Mouse (Mus musculus) lung, postnatal 0 days (tissue): Measurements from ENCODE around the gene Exoc3l2. TPM values are rescaled to one million over a fixed set of nuclear protein-coding genes. Genes with fewer than 3 reads are reported as not detected.
A peak's percentile ranks its signal among the peaks of the same experiment; 100 is the strongest.

ENCODE experiments used
- ATAC-seq: fragments of 200-750 bp; cut with Nextera tagmentation; 2 replicates; pipeline ENCODE4 v1.8.0; 2017; ENCODE audit warnings: moderate library complexity
- DNase-seq: peaks from one replicate; pipeline ENCODE4 v3.0.0-alpha.2; 2016; ENCODE audit warnings: low spot score
- H3K27ac ChIP-seq: fragments of 300-500 bp; sonication (generic); 2 replicates; pipeline ENCODE4 v1.5.1; 2014; ENCODE audit warnings: antibody characterized with exemption, mild to moderate bottlenecking, low read length, mixed read lengths
- H3K27me3 ChIP-seq: fragments of 300-500 bp; sonication (generic); replicated peaks from 2 replicates; pipeline ENCODE4 v1.6.1; 2014; ENCODE audit warnings: low read length, mixed read lengths; ENCODE audit not compliant: insufficient read depth
- H3K36me3 ChIP-seq: fragments of 300-500 bp; sonication (generic); 2 replicates; pipeline ENCODE4 v1.6.1; 2014; ENCODE audit warnings: low read length, mixed read lengths; ENCODE audit not compliant: insufficient read depth
- H3K4me1 ChIP-seq: fragments of 300-500 bp; sonication (generic); 2 replicates; pipeline ENCODE4 v1.6.1; 2014; ENCODE audit warnings: antibody characterized with exemption, low read depth, low read length, mixed read lengths; ENCODE audit not compliant: insufficient read depth
- H3K4me2 ChIP-seq: fragments of 300-500 bp; sonication (generic); replicated peaks from 2 replicates; pipeline ENCODE4 v1.6.1; 2014; ENCODE audit warnings: low read depth, mild to moderate bottlenecking, low read length, moderate library complexity, mixed read lengths
- H3K4me3 ChIP-seq: fragments of 300-500 bp; sonication (generic); 2 replicates; pipeline ENCODE4 v1.5.1; 2014; ENCODE audit warnings: low read depth, low read length
- H3K9ac ChIP-seq: fragments of 300-500 bp; sonication (generic); replicated peaks from 2 replicates; pipeline ENCODE4 v1.6.1; 2014; ENCODE audit warnings: low read depth, mild to moderate bottlenecking
- H3K9me3 ChIP-seq: fragments of 300-500 bp; sonication (generic); 2 replicates; pipeline ENCODE4 v1.6.1; 2016; ENCODE audit warnings: low read length, mixed read lengths
- CTCF ChIP-seq: IDR thresholded peaks from 2 replicates; pipeline ENCODE4 v1.5.1; 2016; ENCODE audit warnings: antibody characterized with exemption, mild to moderate bottlenecking
- EP300 ChIP-seq: IDR thresholded peaks from 2 replicates; pipeline ENCODE4 v1.6.1; 2016; ENCODE audit warnings: antibody characterized with exemption, mild to moderate bottlenecking, control low read depth
- WGBS: fragments of 180-500 bp; shearing (Covaris S2); extraction: QIAGEN DNeasy Blood & Tissue Kit; methylation state at CpG from one replicate; pipeline ENCODE4 v1.1.7; 2014; 5-methylcytosine and 5-hydroxymethylcytosine counted together
- polyA plus RNA-seq: library from polyadenylated mRNA; unstranded; fragments of >200 nt; fragmentation: Nextera tagmentation; extraction: Ambion mirVana; gene quantifications from 2 replicates; pipeline ENCODE4 v1.2.1, GENCODE M21; 2015

The Exoc3l2 gene
- polyA plus RNA-seq, 1 experiment from 2014 or later: 1.1 TPM

DNA sequence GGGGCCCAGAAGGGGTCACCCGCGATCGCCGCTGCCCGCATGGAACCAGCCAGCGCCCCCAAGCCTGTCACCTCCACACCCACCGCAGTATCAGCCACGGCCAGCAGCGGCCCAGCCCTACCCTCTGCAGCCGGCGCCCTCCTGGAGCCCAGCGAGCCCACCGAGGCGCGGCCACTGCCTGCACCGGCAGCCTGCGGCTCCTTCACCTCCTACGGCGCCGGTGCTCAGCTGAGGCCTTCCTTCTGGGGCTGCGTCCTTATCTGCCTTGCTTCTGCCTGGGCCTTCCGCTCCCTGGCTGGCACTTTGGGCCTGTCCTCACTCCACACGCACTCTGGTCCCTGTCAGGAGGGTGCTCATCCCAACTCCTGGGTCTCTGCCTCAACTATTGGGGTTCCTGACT is 56.9 kb downstream of the Exoc3l2 start:
- Histone ChIP-seq H3K4me3 (no peak overlapping the region), H3K9ac (no peak overlapping the region), H3K27me3 (peaks cover 62% of the 10 kb centered on the region), H3K27ac (no peak overlapping the region), H3K4me2 (0 out of 2 replicates have a peak overlapping the region, but pooled peaks have one; percentile 14), H3K4me1 (peaks cover 21% of the 10 kb centered on the region), H3K9me3 (no peaks in the 10 kb centered on the region), H3K36me3 (no peaks in the 10 kb centered on the region)
- DNase-seq: no peak
- ATAC-seq: no peak
- 11% methylated on average over 17 of the region's 23 CpGs for WGBS
- TF ChIP-seq CTCF (no peak), EP300 (no peak)

DNA sequence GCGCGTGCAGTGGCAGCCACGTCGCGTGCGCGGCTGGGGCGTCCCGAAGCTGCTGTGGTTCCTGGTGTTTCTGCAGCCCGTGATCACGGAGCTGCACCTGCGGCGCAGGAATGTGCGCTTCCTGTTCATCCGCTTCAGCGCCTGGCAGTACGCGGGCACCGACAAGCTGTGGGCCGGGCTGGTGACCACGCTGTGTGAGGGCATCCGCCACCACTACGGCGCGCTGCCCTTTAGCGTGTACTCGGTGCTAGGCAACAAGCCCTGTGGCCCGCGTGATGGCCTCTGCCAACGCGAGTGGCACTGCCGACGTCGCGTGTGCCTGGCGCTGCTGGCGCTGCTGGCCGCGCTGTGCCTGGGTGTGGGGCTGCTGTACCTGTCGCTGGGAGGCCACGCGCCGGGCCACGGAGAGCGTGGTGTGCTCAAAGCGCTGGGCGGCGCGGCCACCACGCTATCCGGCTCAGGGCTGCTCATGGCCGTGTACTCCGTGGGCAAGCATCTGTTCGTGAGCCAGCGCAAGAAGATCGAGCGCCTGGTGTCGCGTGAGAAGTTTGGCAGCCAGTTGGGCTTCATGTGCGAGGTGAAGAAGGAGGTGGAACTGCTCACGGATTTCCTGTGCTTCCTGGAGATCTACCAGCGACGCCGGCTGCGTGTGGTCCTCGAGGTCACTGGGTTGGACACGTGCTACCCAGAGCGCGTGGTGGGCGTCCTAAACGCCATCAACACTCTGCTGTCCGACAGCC is 60.1 kb downstream of the Exoc3l2 start:
- Histone ChIP-seq H3K4me1 (peaks cover 18% of the 10 kb centered on the region), H3K9me3 (no peaks in the 10 kb centered on the region), H3K27ac (no peak overlapping the region), H3K36me3 (no peaks in the 10 kb centered on the region), H3K9ac (no peak overlapping the region), H3K4me3 (peak overlapping the region; percentile 34; the same call in 1 of the 2 replicates), H3K27me3 (peaks cover 67% of the 10 kb centered on the region), H3K4me2 (peak overlapping the region; percentile 55)
- 8% methylated on average over 70 of the region's 72 CpGs for WGBS
- peak; percentile 30; the same call in 1 of the 2 replicates for ATAC-seq
- no peak for DNase-seq
- TF ChIP-seq CTCF (no peak), EP300 (no peak)

DNA sequence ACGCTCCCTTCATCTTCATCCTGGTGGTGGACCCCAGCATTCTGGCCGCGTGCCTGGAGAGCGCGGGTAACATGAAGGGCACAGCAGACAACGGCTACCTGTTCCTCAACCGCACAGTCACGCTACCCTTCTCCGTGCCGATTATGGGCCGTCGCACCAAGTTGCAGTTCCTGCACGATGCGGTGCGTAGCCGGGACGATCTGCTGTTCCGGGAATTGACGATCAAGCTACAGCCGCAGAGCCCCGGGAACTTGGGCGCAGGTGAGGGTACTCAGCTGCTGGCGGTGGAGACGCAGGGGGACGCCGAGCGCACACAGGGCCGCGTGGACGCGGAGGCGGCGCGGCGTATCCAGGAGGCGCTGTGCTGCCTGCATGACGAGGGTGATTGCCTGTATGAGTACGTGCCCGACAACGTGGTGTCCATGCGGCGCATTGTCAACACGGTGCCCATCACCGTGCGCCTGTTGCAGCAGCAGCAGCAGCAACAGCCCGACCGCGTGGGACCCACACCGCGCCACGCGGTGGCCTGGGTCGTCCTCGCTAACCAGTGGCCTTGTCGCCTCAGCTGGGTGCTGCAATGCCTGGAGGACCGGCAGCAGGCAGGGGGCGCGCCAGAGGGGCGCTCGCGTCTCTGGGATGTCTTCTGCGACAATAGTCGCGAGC is 60.8 kb downstream of the Exoc3l2 start:
- peak; percentile 61 for ATAC-seq
- TF ChIP-seq EP300 (no peak), CTCF (peak; percentile 76)
- Histone ChIP-seq H3K27ac (no peak overlapping the region), H3K9ac (no peak overlapping the region), H3K4me2 (peak overlapping the region; percentile 55), H3K9me3 (no peaks in the 10 kb centered on the region), H3K27me3 (peaks cover 62% of the 10 kb centered on the region), H3K36me3 (no peaks in the 10 kb centered on the region), H3K4me3 (peak overlapping the region; percentile 34), H3K4me1 (peaks cover 18% of the 10 kb centered on the region)
- WGBS: 1% methylated on average over 63 of the region's 64 CpGs
- no peak for DNase-seq

DNA sequence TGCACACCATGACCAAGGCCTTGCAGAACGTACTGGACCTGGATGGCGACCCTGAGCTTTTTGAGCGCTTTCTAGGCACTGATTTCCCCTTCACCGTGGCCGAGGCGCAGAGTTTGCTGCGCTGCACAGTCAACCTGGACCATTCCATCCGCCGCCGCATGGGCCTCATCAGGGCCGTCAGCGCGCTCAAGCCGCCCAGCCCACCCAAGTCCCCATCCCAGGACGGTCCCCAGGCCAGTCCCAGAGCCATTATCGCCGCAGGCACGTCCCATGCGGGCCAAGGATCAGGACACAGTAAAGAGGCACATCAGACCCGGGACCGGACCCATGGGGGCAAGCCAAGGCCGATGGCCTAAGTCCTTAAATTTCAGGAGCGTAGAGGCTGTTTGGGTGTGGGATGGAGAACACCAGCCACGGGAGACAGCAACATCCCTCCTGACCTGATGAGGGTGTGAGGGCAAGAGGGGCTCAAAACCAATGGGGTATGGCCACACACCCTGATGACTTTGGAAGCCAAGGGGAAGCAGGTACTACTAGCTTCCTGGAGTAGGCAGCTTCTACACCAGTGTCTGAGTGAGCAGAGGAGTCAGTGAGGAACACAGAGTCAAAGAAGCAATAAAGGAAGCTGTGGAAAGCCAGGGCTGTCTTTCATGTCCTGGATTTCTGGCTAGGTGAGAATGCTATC is 61.4 kb downstream of the Exoc3l2 start:
- Histone ChIP-seq H3K27me3 (peaks cover 56% of the 10 kb centered on the region), H3K4me2 (peak overlapping the region; percentile 55), H3K4me1 (peaks cover 18% of the 10 kb centered on the region), H3K36me3 (no peaks in the 10 kb centered on the region), H3K9me3 (no peaks in the 10 kb centered on the region), H3K27ac (no peak overlapping the region), H3K9ac (no peak overlapping the region), H3K4me3 (peak overlapping the region; percentile 34)
- DNase-seq (no peak), ATAC-seq (no peak)
- TF ChIP-seq CTCF (no peak), EP300 (no peak)
- WGBS: 15% methylated on average over 24 of the region's 24 CpGs

DNA sequence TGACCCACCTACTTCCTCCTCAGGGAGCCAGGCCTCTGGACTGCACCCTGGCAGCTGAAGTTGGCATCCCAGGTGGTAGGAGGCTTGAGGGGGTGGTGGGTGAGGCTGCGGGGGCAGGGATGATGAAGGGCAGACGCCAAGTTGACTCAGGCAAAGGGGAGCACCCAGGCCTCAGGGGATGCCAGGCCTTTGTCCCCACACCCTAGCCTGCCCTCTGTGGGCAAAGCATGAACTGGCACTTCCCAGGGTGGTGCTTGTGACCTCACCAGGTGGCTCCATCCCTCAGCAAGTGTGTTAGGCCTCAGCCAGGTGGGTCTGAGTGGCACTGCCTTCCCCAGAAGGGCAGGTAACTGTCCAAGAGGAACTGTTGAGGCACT is 62.0 kb downstream of the Exoc3l2 start:
- ATAC-seq (no peak), DNase-seq (no peak)
- Histone ChIP-seq H3K4me1 (peaks cover 18% of the 10 kb centered on the region), H3K36me3 (no peaks in the 10 kb centered on the region), H3K9ac (no peak overlapping the region), H3K4me3 (no peak overlapping the region), H3K27me3 (peaks cover 53% of the 10 kb centered on the region), H3K9me3 (no peaks in the 10 kb centered on the region), H3K4me2 (no peak overlapping the region), H3K27ac (no peak overlapping the region)
- TF ChIP-seq CTCF (0 out of 2 replicates have a peak, but pooled peaks have one; percentile 27), EP300 (no peak)
- WGBS: 64% methylated on average over 2 of the region's 2 CpGs

DNA sequence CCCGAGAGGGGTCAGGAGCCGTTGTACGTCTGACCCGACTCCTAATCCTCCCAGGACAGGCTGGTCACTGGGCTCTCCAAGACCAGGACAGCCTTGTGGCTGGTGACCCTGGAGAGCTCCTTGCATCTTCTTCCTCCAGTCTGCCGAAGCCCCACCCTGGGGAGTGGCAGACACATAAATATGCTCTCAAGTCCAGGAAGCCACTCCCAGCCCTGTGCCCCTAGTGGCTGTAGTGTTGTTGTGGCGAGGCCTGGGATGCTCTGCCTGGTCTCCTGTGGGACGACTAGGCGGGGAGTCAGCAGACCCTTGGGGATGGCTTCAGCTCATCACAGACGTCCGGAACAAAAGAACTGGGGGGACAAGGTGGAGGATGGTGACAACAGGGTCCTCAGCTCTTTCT is 67.9 kb downstream of the Exoc3l2 start:
- DNase-seq (peak; percentile 37), ATAC-seq (peak; percentile 44)
- Histone ChIP-seq H3K4me1 (no peaks in the 10 kb centered on the region), H3K36me3 (peaks cover 26% of the 10 kb centered on the region), H3K27me3 (no peaks in the 10 kb centered on the region), H3K4me2 (no peak overlapping the region), H3K4me3 (no peak overlapping the region), H3K9me3 (no peaks in the 10 kb centered on the region), H3K27ac (no peak overlapping the region), H3K9ac (no peak overlapping the region)
- WGBS: 67% methylated on average over 10 of the region's 10 CpGs
- TF ChIP-seq EP300 (no peak), CTCF (peak; percentile 56)
